Mouse (Mus musculus) forebrain, embryonic 15.5 days (tissue): ENCODE measurements around the gene Fbxo42. TPM values are rescaled to one million over a fixed set of nuclear protein-coding genes. Genes with fewer than 3 reads are reported as not detected.

Source experiments
- ATAC-seq: fragments of 200-750 bp; cut with Nextera tagmentation; replicated peaks from 2 replicates; pipeline ENCODE4 v1.8.0; 2017; ENCODE audit warnings: mild to moderate bottlenecking, moderate TSS enrichment, moderate library complexity
- H3K27ac ChIP-seq: fragments of 300-500 bp; sonication (generic); replicated peaks from 2 replicates; pipeline ENCODE4 v1.5.1; 2015; ENCODE audit warnings: mild to moderate bottlenecking, inconsistent platforms
- H3K27me3 ChIP-seq: fragments of 300-500 bp; sonication (generic); 2 replicates; pipeline ENCODE4 v1.6.1; 2015; ENCODE audit warnings: inconsistent platforms
- H3K36me3 ChIP-seq: fragments of 300-500 bp; sonication (generic); 2 replicates; pipeline ENCODE4 v1.6.1; 2015; ENCODE audit warnings: mild to moderate bottlenecking, inconsistent platforms
- H3K4me1 ChIP-seq: fragments of 300-500 bp; sonication (generic); 2 replicates; pipeline ENCODE4 v1.6.1; 2015; ENCODE audit warnings: inconsistent platforms
- H3K4me2 ChIP-seq: fragments of 300-500 bp; sonication (generic); replicated peaks from 2 replicates; pipeline ENCODE4 v1.6.1; 2015; ENCODE audit warnings: mild to moderate bottlenecking, inconsistent platforms
- H3K4me3 ChIP-seq: fragments of 300-500 bp; sonication (generic); 2 replicates; pipeline ENCODE4 v1.5.1; 2015; ENCODE audit warnings: mild to moderate bottlenecking, inconsistent platforms
- H3K9ac ChIP-seq: fragments of 300-500 bp; sonication (generic); replicated peaks from 2 replicates; pipeline ENCODE4 v1.6.1; 2015; ENCODE audit warnings: mild to moderate bottlenecking, inconsistent platforms
- H3K9me3 ChIP-seq: fragments of 300-500 bp; sonication (generic); 2 replicates; pipeline ENCODE4 v1.6.1; 2016; ENCODE audit warnings: inconsistent platforms
- WGBS: fragments of 180-500 bp; shearing (Covaris S2); methylation state at CpG from one replicate; pipeline ENCODE4 v1.1.7; 2015; ENCODE audit warnings: mixed read lengths; 5-methylcytosine and 5-hydroxymethylcytosine counted together
- polyA plus RNA-seq: library from polyadenylated mRNA; unstranded; fragments of >200 nt; fragmentation: Nextera tagmentation; extraction: Ambion mirVana; gene quantifications from 2 replicates; pipeline ENCODE4 v1.2.1, GENCODE M21; 2015

Fbxo42 gene
- polyA plus RNA-seq, 1 experiment from 2014 or later, result 25.0 TPM

- H3K4me1 ChIP-seq, result peaks cover 12% of the 10 kb centered on the region
- H3K4me2 ChIP-seq, result no peak overlapping the region
- no peak for ATAC-seq
- no peaks in the 10 kb centered on the region for H3K36me3 ChIP-seq
- H3K9ac ChIP-seq, result no peak overlapping the region
- no peaks in the 10 kb centered on the region for H3K9me3 ChIP-seq
- no peak overlapping the region for H3K4me3 ChIP-seq
- WGBS, result 96% methylated on average over 4 of the region's 4 CpGs
- no peak overlapping the region for H3K27ac ChIP-seq
- H3K27me3 ChIP-seq, result no peaks in the 10 kb centered on the region
These were observed 63.9 kb downstream of the Fbxo42 start for GRCm38 (mm10) chr4:141211646-141212045.

GRCm38 (mm10) chr4:141212892-141213291, 65.2 kb downstream of the Fbxo42 start:
- Histone ChIP-seq H3K27me3 (no peaks in the 10 kb centered on the region), H3K4me2 (no peak overlapping the region), H3K4me3 (no peak overlapping the region), H3K27ac (no peak overlapping the region), H3K9me3 (no peaks in the 10 kb centered on the region), H3K36me3 (no peaks in the 10 kb centered on the region), H3K4me1 (peaks cover 12% of the 10 kb centered on the region), H3K9ac (no peak overlapping the region)
- WGBS, result 73% methylated on average over 9 of the region's 9 CpGs
- ATAC-seq, result peak; percentile 7; the same call in 1 of the 2 replicates

- H3K4me2 ChIP-seq, result peak overlapping the region; percentile 89
- ATAC-seq, result peak; percentile 51
- H3K9ac ChIP-seq, result peak overlapping the region; percentile 80
- H3K27ac ChIP-seq, result peak overlapping the region; percentile 79
- peak overlapping the region; percentile 66 for H3K4me3 ChIP-seq
- peaks cover 12% of the 10 kb centered on the region for H3K4me1 ChIP-seq
- no peaks in the 10 kb centered on the region for H3K9me3 ChIP-seq
- H3K27me3 ChIP-seq, result no peaks in the 10 kb centered on the region
- WGBS, result 31% methylated on average over 2 of the region's 2 CpGs
- no peaks in the 10 kb centered on the region for H3K36me3 ChIP-seq
These were observed 65.6 kb downstream of the Fbxo42 start for GRCm38 (mm10) chr4:141213342-141213741.

GRCm38 (mm10) chr4:141213770-141214336, 66.1 kb downstream of the Fbxo42 start, which contains the start of gene Rsg1:
Gene Rsg1, plus strand, starts transcription at chr4:141213956.
- Histone ChIP-seq H3K36me3 (no peaks in the 10 kb centered on the region), H3K9ac (peak within 1 kb of the TSS; percentile 80), H3K9me3 (no peaks in the 10 kb centered on the region), H3K4me1 (peaks cover 12% of the 10 kb centered on the region), H3K4me2 (peak within 1 kb of the TSS; percentile 89), H3K27ac (peak within 1 kb of the TSS; percentile 79), H3K27me3 (no peaks in the 10 kb centered on the region), H3K4me3 (peak within 1 kb of the TSS; percentile 66)
- WGBS, result under 1% methylated on average over 24 of the region's 24 CpGs
- peak; percentile 81 for ATAC-seq

GRCm38 (mm10) chr4:141214337-141214851, 66.7 kb downstream of the Fbxo42 start:
- H3K36me3 ChIP-seq, result no peaks in the 10 kb centered on the region
- under 1% methylated on average over 16 of the region's 16 CpGs for WGBS
- no peaks in the 10 kb centered on the region for H3K9me3 ChIP-seq
- peak overlapping the region; percentile 80 for H3K9ac ChIP-seq
- ATAC-seq, result peak; percentile 72
- H3K4me2 ChIP-seq, result peak overlapping the region; percentile 89
- peak overlapping the region; percentile 79; the same call in 1 of the 2 replicates for H3K27ac ChIP-seq
- peak overlapping the region; percentile 66 for H3K4me3 ChIP-seq
- H3K4me1 ChIP-seq, result peaks cover 12% of the 10 kb centered on the region
- H3K27me3 ChIP-seq, result no peaks in the 10 kb centered on the region

GRCm38 (mm10) chr4:141219583-141220213, 72.0 kb downstream of the Fbxo42 start:
- H3K36me3 ChIP-seq, result peaks cover 4% of the 10 kb centered on the region; the same call in 1 of the 2 replicates
- H3K4me2 ChIP-seq, result no peak overlapping the region
- ATAC-seq, result no peak
- no peaks in the 10 kb centered on the region for H3K4me1 ChIP-seq
- no peaks in the 10 kb centered on the region for H3K9me3 ChIP-seq
- no peak overlapping the region for H3K27ac ChIP-seq
- 89% methylated on average over 20 of the region's 20 CpGs for WGBS
- H3K27me3 ChIP-seq, result no peaks in the 10 kb centered on the region
- H3K9ac ChIP-seq, result no peak overlapping the region
- H3K4me3 ChIP-seq, result no peak overlapping the region

GRCm38 (mm10) chr4:141221848-141222247, 74.1 kb downstream of the Fbxo42 start:
- Histone ChIP-seq H3K4me2 (no peak overlapping the region), H3K27ac (no peak overlapping the region), H3K4me3 (no peak overlapping the region), H3K4me1 (no peaks in the 10 kb centered on the region), H3K36me3 (peaks cover 4% of the 10 kb centered on the region; the same call in 1 of the 2 replicates), H3K27me3 (no peaks in the 10 kb centered on the region), H3K9me3 (no peaks in the 10 kb centered on the region), H3K9ac (no peak overlapping the region)
- no peak for ATAC-seq
- 63% methylated on average over 2 of the region's 2 CpGs for WGBS

GRCm38 (mm10) chr4:141222752-141223151, 75.0 kb downstream of the Fbxo42 start:
- no peak overlapping the region for H3K4me2 ChIP-seq
- no peak overlapping the region for H3K9ac ChIP-seq
- ATAC-seq, result no peak
- WGBS, result 89% methylated on average over 5 of the region's 5 CpGs
- H3K9me3 ChIP-seq, result no peaks in the 10 kb centered on the region
- H3K27ac ChIP-seq, result no peak overlapping the region
- H3K27me3 ChIP-seq, result no peaks in the 10 kb centered on the region
- H3K4me3 ChIP-seq, result no peak overlapping the region
- H3K36me3 ChIP-seq, result peaks cover 4% of the 10 kb centered on the region; the same call in 1 of the 2 replicates
- H3K4me1 ChIP-seq, result no peaks in the 10 kb centered on the region

- Histone ChIP-seq H3K36me3 (no peaks in the 10 kb centered on the region), H3K9me3 (no peaks in the 10 kb centered on the region), H3K4me3 (no peak overlapping the region), H3K27ac (no peak overlapping the region), H3K4me2 (no peak overlapping the region), H3K9ac (no peak overlapping the region), H3K4me1 (no peaks in the 10 kb centered on the region), H3K27me3 (no peaks in the 10 kb centered on the region)
- WGBS, result 92% methylated on average over 7 of the region's 7 CpGs
- no peak for ATAC-seq
These were observed 81.0 kb downstream of the Fbxo42 start for GRCm38 (mm10) chr4:141228687-141229086.

- H3K4me3 ChIP-seq, result no peak overlapping the region
- H3K4me1 ChIP-seq, result no peaks in the 10 kb centered on the region
- no peak overlapping the region for H3K27ac ChIP-seq
- peaks cover 6% of the 10 kb centered on the region; the same call in 1 of the 2 replicates for H3K27me3 ChIP-seq
- H3K4me2 ChIP-seq, result no peak overlapping the region
- ATAC-seq, result no peak
- H3K36me3 ChIP-seq, result no peaks in the 10 kb centered on the region
- H3K9ac ChIP-seq, result no peak overlapping the region
- H3K9me3 ChIP-seq, result no peaks in the 10 kb centered on the region
- WGBS, result 92% methylated on average over 4 of the region's 4 CpGs
These were observed 85.5 kb downstream of the Fbxo42 start for GRCm38 (mm10) chr4:141233196-141233595.

- no peaks in the 10 kb centered on the region for H3K9me3 ChIP-seq
- H3K9ac ChIP-seq, result no peak overlapping the region
- no peak overlapping the region for H3K4me3 ChIP-seq
- ATAC-seq, result no peak
- H3K27ac ChIP-seq, result no peak overlapping the region
- H3K4me2 ChIP-seq, result no peak overlapping the region
- 66% methylated on average over 6 of the region's 6 CpGs for WGBS
- H3K27me3 ChIP-seq, result peaks cover 24% of the 10 kb centered on the region
- H3K4me1 ChIP-seq, result peaks cover 16% of the 10 kb centered on the region
- no peaks in the 10 kb centered on the region for H3K36me3 ChIP-seq
These were observed 87.9 kb downstream of the Fbxo42 start for GRCm38 (mm10) chr4:141235537-141236111.

GRCm38 (mm10) chr4:141236856-141237255, 89.1 kb downstream of the Fbxo42 start:
- H3K4me2 ChIP-seq, result no peak overlapping the region
- no peak overlapping the region for H3K4me3 ChIP-seq
- peaks cover 36% of the 10 kb centered on the region for H3K27me3 ChIP-seq
- H3K9me3 ChIP-seq, result no peaks in the 10 kb centered on the region
- WGBS, result 67% methylated on average over 3 of the region's 3 CpGs
- H3K27ac ChIP-seq, result no peak overlapping the region
- ATAC-seq, result no peak
- H3K4me1 ChIP-seq, result peaks cover 19% of the 10 kb centered on the region
- H3K36me3 ChIP-seq, result no peaks in the 10 kb centered on the region
- no peak overlapping the region for H3K9ac ChIP-seq
